Mouse (Mus musculus): Measurements from ENCODE around the gene Adamts14.
A peak's percentile ranks its signal among the peaks of the same experiment; 100 is the strongest.

Adamts14 gene

DNA sequence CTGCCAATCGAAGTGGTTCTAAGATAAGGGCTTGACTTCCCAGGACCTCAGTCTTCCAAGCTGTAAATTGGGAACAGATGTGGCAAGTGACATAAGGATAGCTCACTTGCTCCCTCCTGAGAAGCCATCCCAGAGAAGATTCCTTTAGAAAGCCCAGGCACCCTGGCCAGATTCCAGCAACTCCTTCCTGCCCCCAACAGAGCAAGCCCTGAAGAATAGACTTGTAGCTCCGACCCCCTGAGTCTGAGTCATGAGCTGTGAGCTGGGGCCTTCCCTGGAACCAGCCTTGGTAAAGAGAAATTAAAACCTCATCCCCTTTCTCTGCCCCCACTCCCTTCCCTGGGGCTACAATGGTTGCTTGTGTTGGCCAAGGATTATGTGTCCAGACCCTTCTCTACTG is 1.3 kb upstream of the Adamts14 start:
- no peak for DNase-seq

DNA sequence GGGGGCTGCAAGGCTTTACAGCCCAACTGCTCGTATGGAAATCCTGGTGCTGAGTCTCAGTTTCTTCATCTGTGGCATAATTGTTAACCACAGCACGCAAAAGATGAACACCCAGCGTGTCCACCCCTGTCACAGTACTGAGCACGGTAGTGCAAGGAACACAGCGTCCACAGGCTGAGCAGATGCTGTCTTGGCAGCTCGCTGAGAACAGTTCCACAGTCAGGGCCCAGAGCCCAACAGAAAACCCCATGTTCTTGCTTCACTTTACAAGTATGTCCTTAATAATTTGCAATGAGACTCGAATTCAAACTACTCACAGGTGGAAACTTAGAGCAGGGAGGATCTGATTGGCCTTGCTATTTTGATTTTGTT is 592 bp upstream of the Adamts14 start:
- no peak for DNase-seq

GRCm38 (mm10) chr10:61272631-61273030 is 607 bp downstream of the Adamts14 start:
- DNase-seq = no peak

- no peak for DNase-seq
These were observed 1.1 kb downstream of the Adamts14 start for GRCm38 (mm10) chr10:61272089-61272626.

DNA sequence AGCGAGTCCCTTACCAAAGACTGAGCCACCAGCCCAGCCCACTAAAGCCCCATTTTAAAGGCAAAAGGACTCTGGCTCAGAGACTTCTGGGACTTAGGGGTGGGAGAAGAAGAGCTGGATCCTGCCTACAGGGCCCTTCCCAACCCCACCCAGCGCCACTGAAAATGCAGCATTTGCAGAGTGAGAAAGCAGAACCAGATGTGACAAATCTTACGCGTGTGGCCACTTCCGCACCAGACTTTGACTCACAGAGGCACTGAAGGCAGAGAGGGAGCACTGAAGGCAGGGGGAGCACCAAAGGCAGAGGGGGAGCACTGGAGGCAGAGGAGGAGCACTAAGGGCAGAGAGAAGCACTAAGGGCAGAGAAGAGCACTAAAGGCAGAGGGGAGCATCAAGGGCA is 5.9 kb downstream of the Adamts14 start:
- DNase-seq = no peak

- no peak for DNase-seq
These were observed 9.6 kb downstream of the Adamts14 start for GRCm38 (mm10) chr10:61263606-61264005.

GRCm38 (mm10) chr10:61261229-61262156 is 11.7 kb downstream of the Adamts14 start:
- no peak for DNase-seq

DNA sequence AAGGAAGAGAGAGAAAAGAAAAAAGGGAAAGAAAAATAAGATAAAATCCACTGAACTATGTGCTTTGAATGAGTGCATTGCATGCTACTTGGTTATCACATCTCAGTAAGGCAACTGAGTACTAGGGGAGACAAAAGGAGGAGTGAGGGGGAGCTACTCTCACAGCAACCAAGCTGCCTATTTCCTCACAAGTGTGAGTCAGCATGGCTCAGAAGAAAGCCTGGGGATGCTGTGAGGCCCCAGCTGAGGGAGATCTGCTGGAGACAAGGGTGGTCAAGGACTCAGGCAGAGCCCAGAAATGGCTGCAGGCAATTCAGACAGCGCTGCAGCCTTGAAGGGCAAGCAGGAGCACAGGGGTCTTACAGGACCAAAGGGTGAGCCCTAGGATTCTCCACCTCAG is 15.1 kb downstream of the Adamts14 start:
- DNase-seq = no peak

- no peak for DNase-seq
These were observed 16.6 kb downstream of the Adamts14 start for GRCm38 (mm10) chr10:61256665-61257064.

DNA sequence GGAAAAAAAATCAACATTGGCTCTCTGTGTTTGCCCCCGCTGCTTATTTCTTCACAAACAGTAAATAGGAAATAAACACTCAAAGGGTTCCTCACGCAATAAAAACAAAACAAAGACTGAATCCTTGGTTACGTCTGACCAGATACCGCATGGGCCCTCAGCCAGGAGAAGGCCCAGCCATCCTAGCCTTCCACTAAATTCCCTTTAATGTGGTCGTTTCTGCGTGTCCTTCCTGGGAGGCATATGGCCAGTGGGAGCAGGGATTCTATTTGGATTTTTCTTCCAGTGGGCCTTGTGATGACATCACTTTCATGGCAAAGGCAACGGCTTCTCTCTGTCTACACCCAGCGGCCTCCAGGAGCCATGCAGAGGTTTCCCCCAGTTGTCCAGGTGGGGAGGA is 18.0 kb downstream of the Adamts14 start:
- no peak for DNase-seq

DNA sequence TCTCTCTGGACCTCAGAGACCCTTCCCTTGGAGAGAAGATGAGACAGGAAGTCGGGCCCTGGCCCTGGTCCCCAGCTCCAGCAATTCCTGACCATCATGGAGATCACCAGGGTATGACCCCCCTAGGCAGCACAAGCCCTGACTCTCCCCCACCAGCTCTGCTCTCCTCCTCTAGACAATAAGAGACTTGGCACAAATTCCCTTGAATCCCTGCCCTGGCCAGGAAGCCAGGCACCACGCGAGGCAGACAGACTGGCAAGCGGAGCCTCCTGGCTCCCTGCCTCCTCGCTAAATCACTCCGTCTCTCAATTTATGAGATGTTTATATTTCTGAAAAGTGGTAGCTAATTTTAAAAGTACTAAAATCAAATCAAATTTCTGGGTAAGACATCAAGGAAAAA is 18.5 kb downstream of the Adamts14 start:
- DNase-seq = no peak

DNA sequence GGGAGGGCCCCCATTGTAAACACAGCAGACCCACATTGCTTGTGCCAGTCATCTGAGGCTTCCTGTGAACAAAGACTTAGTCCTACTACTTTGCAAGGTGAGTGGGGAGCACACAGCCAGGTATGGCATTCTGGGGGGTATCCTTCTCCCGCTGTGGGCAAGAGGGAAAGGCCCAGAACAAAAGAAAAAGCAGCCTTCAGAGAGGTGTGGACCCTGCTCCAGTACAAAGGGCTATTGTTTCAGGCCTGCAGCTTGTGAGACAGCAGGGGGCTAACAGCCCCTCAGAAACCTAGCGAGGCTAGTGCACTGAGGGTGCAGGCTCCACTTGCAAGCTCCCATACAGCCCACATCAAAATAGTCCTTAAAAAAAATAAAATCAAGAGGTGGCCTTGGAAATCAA is 23.3 kb downstream of the Adamts14 start:
- no peak for DNase-seq

GRCm38 (mm10) chr10:61248596-61249114 is 24.6 kb downstream of the Adamts14 start:
- DNase-seq = no peak

DNA sequence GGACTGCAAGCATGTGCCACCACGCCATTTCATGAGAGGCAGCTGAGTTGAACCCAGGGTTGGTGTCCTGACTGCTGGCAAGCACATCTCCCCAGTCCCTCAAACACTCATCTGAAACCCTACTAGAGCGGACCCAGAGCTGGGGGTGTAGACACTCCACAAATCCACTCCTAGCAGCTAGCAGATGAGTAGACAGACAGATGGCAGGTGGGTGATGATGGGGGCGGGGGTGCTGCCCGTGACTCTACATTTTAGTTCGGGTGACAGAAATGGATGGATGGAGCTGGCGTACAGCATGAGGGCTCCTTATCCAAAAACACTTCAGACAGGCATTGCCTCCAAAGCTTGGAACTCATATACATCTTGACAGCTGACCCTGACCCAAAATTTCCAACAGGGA is 26.9 kb downstream of the Adamts14 start:
- no peak for DNase-seq

- peak in 1 of 2 experiments; percentile 54 for DNase-seq
These were observed 31.2 kb downstream of the Adamts14 start for GRCm38 (mm10) chr10:61241961-61242421.

DNA sequence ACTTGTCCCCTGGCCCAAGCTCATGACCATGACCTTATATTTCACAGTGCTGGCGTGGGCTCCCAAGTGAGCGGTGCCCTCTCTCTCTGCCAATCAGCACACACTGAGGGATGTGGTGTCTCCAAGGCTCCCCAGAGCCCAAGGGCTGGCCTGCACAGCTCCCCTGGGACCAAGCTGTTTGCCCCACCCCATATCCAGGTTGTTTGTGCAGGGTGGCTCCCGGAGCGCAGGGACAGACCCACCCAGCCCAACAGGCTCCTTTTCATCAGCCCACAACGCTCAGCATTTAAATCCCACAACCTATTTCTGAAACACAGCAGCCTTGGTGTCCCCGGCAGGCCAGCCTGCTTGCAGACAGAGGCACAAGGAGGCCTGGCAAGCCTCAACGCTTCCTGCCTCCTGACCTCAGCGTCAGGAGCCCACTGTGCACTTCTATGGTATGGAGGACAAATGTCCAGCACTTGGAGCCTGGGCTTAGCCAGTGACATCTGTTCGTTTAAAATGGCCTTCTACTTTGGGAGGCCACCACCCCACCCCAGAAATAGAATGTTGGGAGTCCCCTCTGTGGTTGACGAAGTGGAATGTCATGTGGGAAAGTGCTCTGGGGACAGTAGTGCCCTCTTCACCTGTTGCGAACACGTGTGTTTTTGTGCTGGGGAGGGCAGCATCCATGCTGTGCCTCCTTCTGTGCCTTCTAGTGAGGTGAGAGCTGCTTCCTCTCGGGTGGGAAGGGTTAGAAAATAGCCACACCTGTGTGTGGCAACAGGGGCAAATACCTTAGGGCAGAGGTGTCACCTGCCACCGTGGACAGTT is 32.9 kb downstream of the Adamts14 start:
- no peak for DNase-seq

- DNase-seq = no peak
These were observed 35.9 kb downstream of the Adamts14 start for GRCm38 (mm10) chr10:61237391-61237785.

GRCm38 (mm10) chr10:61236683-61237390 is 36.4 kb downstream of the Adamts14 start:
- DNase-seq = no peak

GRCm38 (mm10) chr10:61235677-61236267 is 37.5 kb downstream of the Adamts14 start:
- peak in 1 of 2 experiments; percentile 25 for DNase-seq

GRCm38 (mm10) chr10:61234319-61234718 is 38.9 kb downstream of the Adamts14 start:
- peak; percentile 57 to 72 for DNase-seq

GRCm38 (mm10) chr10:61232858-61233567 is 40.2 kb downstream of the Adamts14 start:
- peak; percentile 70 to 85 for DNase-seq

Measured in thymus, postnatal 36 days (tissue).